Comparison of ENCODE assay signal across 8 mouse cellular contexts in genomic region chr12:83520311-83520890, GRCm38 (mm10). TPM values are rescaled to one million over a fixed set of nuclear protein-coding genes. Genes with fewer than 3 reads are reported as not detected.
DNase-seq lines count a peak whose midpoint lies in the region; ATAC-seq and TF ChIP-seq lines count a peak whose summit lies in the region.

TSS of gene Dcaf4 (plus strand) at chr12:83520466.

- peaks cover 17% of the 10 kb centered on the region for H3K4me1 ChIP-seq in forebrain, embryonic 15.5 days
- no peaks in the 10 kb centered on the region for H3K4me1 ChIP-seq in lung, adult 2 months (ENCODE audit: control insufficient read depth, insufficient read depth, low read length)

- under 1% methylated on average over 32 of the region's 32 CpGs for WGBS in forebrain, embryonic 15.5 days
- under 1% methylated on average over 32 of the region's 32 CpGs for WGBS in lung, adult 2 months

- intact Hi-C loops in heart, postnatal 25 days (cut with DNase I) = no loop called here

- H3K4me3 ChIP-seq in forebrain, embryonic 15.5 days = peak within 1 kb of the TSS; percentile 75
- H3K4me3 ChIP-seq in lung, adult 2 months (replicated peaks; ENCODE audit: extremely low read depth, low read depth, low read length) = peak within 1 kb of the TSS; percentile 77

- no peaks in the 10 kb centered on the region for H3K27me3 ChIP-seq in forebrain, embryonic 15.5 days

- H3K27ac ChIP-seq in forebrain, embryonic 15.5 days (replicated peaks) = peak within 1 kb of the TSS; percentile 76

- DNase-seq in ES-CJ7 (ENCODE audit: low read depth, low spot score) = peak; percentile 98
- DNase-seq in cerebellum, adult 11 months = peak; percentile 97
- peak; percentile 91 for DNase-seq in heart, postnatal 25 days (ENCODE audit: low spot score)
- peak; percentile 94 to 96 for DNase-seq in layer of hippocampus, adult 18-20 months (ENCODE audit: low spot score in 2 of 2)
- DNase-seq in lung, adult 2 months = peak; percentile 97
- DNase-seq in thymus, adult 18-20 months = peak; percentile 92 to 97

- no peaks in the 10 kb centered on the region for H3K36me3 ChIP-seq in forebrain, embryonic 15.5 days

- TF ChIP-seq CTCF in lung, adult 2 months (IDR thresholded peaks at IDR 0.05; ENCODE audit: insufficient read depth, low read length) = no peak

- no peaks in the 10 kb centered on the region for H3K9me3 ChIP-seq in forebrain, embryonic 15.5 days

- TF ChIP-seq POLR2A in lung, adult 2 months (IDR thresholded peaks at IDR 0.05; ENCODE audit: borderline replicate concordance, extremely low read depth, low read depth, low read length) = peak; percentile 22; the same call in 1 of the 2 replicates

- ATAC-seq in forebrain, embryonic 15.5 days (replicated peaks) = peak; percentile 99
- peak; percentile 96 for ATAC-seq in neutrophil, adult 5-6 weeks (ENCODE audit: extremely low read depth, insufficient number of reproducible peaks, low FRiP score, poor library complexity, severe bottlenecking)

- peak within 1 kb of the TSS; percentile 64 for H3K4me2 ChIP-seq in forebrain, embryonic 15.5 days (replicated peaks)

- H3K9ac ChIP-seq in forebrain, embryonic 15.5 days (replicated peaks) = peak within 1 kb of the TSS; percentile 73

RNA-seq across cellular contexts. Expression of gene Dcaf4, which starts in this region (rescaled TPM):
- 47.6 and 48.4 TPM in 2 replicates for polyA plus RNA-seq in forebrain, embryonic 15.5 days (2015; fragmentation: Nextera tagmentation; extraction: Ambion mirVana)
- total RNA-seq in heart, postnatal 25 days (2021) = 10 to 100 TPM; 14.1 to 15.2 TPM
- total RNA-seq in layer of hippocampus, adult 18-20 months (2021) = 10 to 100 TPM; 26.3 to 28.4 TPM
- polyA plus RNA-seq in lung, adult 2 months (2012; rRNA removed) = 10.1 and 19.5 TPM in 2 replicates
- total RNA-seq in neutrophil, adult 5-6 weeks (2017) = 12.6 and 15.2 TPM in 2 replicates

Comparison
In these comparisons a context has a peak if more than half of its experiments do, and no peak if none do; other contexts are left out.
1. Peak in every context shown above with its lines: DNase-seq, ATAC-seq, H3K4me3 ChIP-seq and H3K27ac ChIP-seq.